Mouse (Mus musculus): ENCODE measurements around the gene Efcc1. TPM values are rescaled to one million over a fixed set of nuclear protein-coding genes. Genes with fewer than 3 reads are reported as not detected.

The Efcc1 gene
- total and polyA plus RNA-seq, 2 experiments, result 0.65 to 0.86 TPM

- Histone ChIP-seq H3K9ac (ENCODE audit: low read depth, low read length) (no peak overlapping the region), H3K79me2 (ENCODE audit: control insufficient read depth, insufficient read depth, low read length) (no peaks in the 10 kb centered on the region), H3K4me3 (ENCODE audit: insufficient read depth, low read depth, low read length) (no peak overlapping the region), H3K27me3 (ENCODE audit: control insufficient read depth, insufficient read depth, low read length) (no peaks in the 10 kb centered on the region), H3K27ac (replicated peaks; ENCODE audit: insufficient read depth, low read depth, low read length) (no peak overlapping the region), H3K36me3 (ENCODE audit: control insufficient read depth, insufficient read depth, low read length) (no peaks in the 10 kb centered on the region), H3K4me1 (ENCODE audit: control insufficient read depth, insufficient read depth, low read length) (no peaks in the 10 kb centered on the region)
- TF ChIP-seq CTCF (IDR thresholded peaks at IDR 0.05; ENCODE audit: low read depth, low read length), result no peak
- no peak for TF ChIP-seq POLR2A (IDR thresholded peaks at IDR 0.05; ENCODE audit: extremely low read depth, insufficient read depth, low read length)
- DNase-seq (ENCODE audit: extremely low read depth, low read depth, low spot score), result no peak
- WGBS, result 80% methylated on average over 1 of the region's 1 CpGs
Observed at GRCm38 (mm10) chr6:87776663-87777062, 46.0 kb downstream of the Efcc1 start.

- H3K27me3 ChIP-seq (ENCODE audit: control insufficient read depth, insufficient read depth, low read length), result no peaks in the 10 kb centered on the region
- no peaks in the 10 kb centered on the region for H3K79me2 ChIP-seq (ENCODE audit: control insufficient read depth, insufficient read depth, low read length)
- H3K36me3 ChIP-seq (ENCODE audit: control insufficient read depth, insufficient read depth, low read length), result no peaks in the 10 kb centered on the region
- TF ChIP-seq POLR2A (IDR thresholded peaks at IDR 0.05; ENCODE audit: extremely low read depth, insufficient read depth, low read length), result no peak
- no peak for TF ChIP-seq CTCF (IDR thresholded peaks at IDR 0.05; ENCODE audit: low read depth, low read length)
- no peaks in the 10 kb centered on the region for H3K4me1 ChIP-seq (ENCODE audit: control insufficient read depth, insufficient read depth, low read length)
- H3K9ac ChIP-seq (ENCODE audit: low read depth, low read length), result no peak within 1 kb of the TSS
- 71% methylated on average over 2 of the region's 2 CpGs for WGBS
- DNase-seq (ENCODE audit: extremely low read depth, low read depth, low spot score), result no peak
- H3K27ac ChIP-seq (replicated peaks; ENCODE audit: insufficient read depth, low read depth, low read length), result no peak within 1 kb of the TSS
- no peak within 1 kb of the TSS for H3K4me3 ChIP-seq (ENCODE audit: insufficient read depth, low read depth, low read length)
Observed at GRCm38 (mm10) chr6:87777842-87778241, 47.2 kb downstream of the Efcc1 start, which contains the start of gene Gp9. Gene Gp9, plus strand, starts transcription at chr6:87778072.

- H3K27ac ChIP-seq (replicated peaks; ENCODE audit: insufficient read depth, low read depth, low read length), result no peak overlapping the region
- 69% methylated on average over 11 of the region's 11 CpGs for WGBS
- H3K9ac ChIP-seq (ENCODE audit: low read depth, low read length), result no peak overlapping the region
- no peaks in the 10 kb centered on the region for H3K27me3 ChIP-seq (ENCODE audit: control insufficient read depth, insufficient read depth, low read length)
- no peaks in the 10 kb centered on the region for H3K4me1 ChIP-seq (ENCODE audit: control insufficient read depth, insufficient read depth, low read length)
- no peak for DNase-seq (ENCODE audit: extremely low read depth, low read depth, low spot score)
- no peak overlapping the region for H3K4me3 ChIP-seq (ENCODE audit: insufficient read depth, low read depth, low read length)
- H3K79me2 ChIP-seq (ENCODE audit: control insufficient read depth, insufficient read depth, low read length), result no peaks in the 10 kb centered on the region
- TF ChIP-seq POLR2A (IDR thresholded peaks at IDR 0.05; ENCODE audit: extremely low read depth, insufficient read depth, low read length) (no peak), CTCF (IDR thresholded peaks at IDR 0.05; ENCODE audit: low read depth, low read length) (no peak)
- H3K36me3 ChIP-seq (ENCODE audit: control insufficient read depth, insufficient read depth, low read length), result no peaks in the 10 kb centered on the region
Observed at GRCm38 (mm10) chr6:87778294-87779173, 47.9 kb downstream of the Efcc1 start.

- no peak overlapping the region for H3K4me3 ChIP-seq (ENCODE audit: insufficient read depth, low read depth, low read length)
- no peaks in the 10 kb centered on the region for H3K27me3 ChIP-seq (ENCODE audit: control insufficient read depth, insufficient read depth, low read length)
- H3K4me1 ChIP-seq (ENCODE audit: control insufficient read depth, insufficient read depth, low read length), result no peaks in the 10 kb centered on the region
- no peaks in the 10 kb centered on the region for H3K36me3 ChIP-seq (ENCODE audit: control insufficient read depth, insufficient read depth, low read length)
- no peaks in the 10 kb centered on the region for H3K79me2 ChIP-seq (ENCODE audit: control insufficient read depth, insufficient read depth, low read length)
- H3K9ac ChIP-seq (ENCODE audit: low read depth, low read length), result no peak overlapping the region
- WGBS, result 90% methylated on average over 11 of the region's 11 CpGs
- no peak for DNase-seq (ENCODE audit: extremely low read depth, low read depth, low spot score)
- TF ChIP-seq POLR2A (IDR thresholded peaks at IDR 0.05; ENCODE audit: extremely low read depth, insufficient read depth, low read length), result no peak
- peak; percentile 63 for TF ChIP-seq CTCF (IDR thresholded peaks at IDR 0.05; ENCODE audit: low read depth, low read length)
- H3K27ac ChIP-seq (replicated peaks; ENCODE audit: insufficient read depth, low read depth, low read length), result no peak overlapping the region
Observed at GRCm38 (mm10) chr6:87779174-87780165, 48.8 kb downstream of the Efcc1 start.

GRCm38 (mm10) chr6:87780546-87781301, 50.1 kb downstream of the Efcc1 start:
- WGBS, result 89% methylated on average over 10 of the region's 10 CpGs
- no peaks in the 10 kb centered on the region for H3K4me1 ChIP-seq (ENCODE audit: control insufficient read depth, insufficient read depth, low read length)

More at GRCm38 (mm10) chr6:87780546-87781301, 50.1 kb downstream of the Efcc1 start:
- Histone ChIP-seq H3K27me3 (ENCODE audit: control insufficient read depth, insufficient read depth, low read length) (no peaks in the 10 kb centered on the region), H3K9ac (ENCODE audit: low read depth, low read length) (no peak overlapping the region), H3K4me3 (ENCODE audit: insufficient read depth, low read depth, low read length) (no peak overlapping the region), H3K36me3 (ENCODE audit: control insufficient read depth, insufficient read depth, low read length) (no peaks in the 10 kb centered on the region), H3K79me2 (ENCODE audit: control insufficient read depth, insufficient read depth, low read length) (no peaks in the 10 kb centered on the region), H3K27ac (replicated peaks; ENCODE audit: insufficient read depth, low read depth, low read length) (no peak overlapping the region)
- no peak for TF ChIP-seq POLR2A (IDR thresholded peaks at IDR 0.05; ENCODE audit: extremely low read depth, insufficient read depth, low read length)
- DNase-seq (ENCODE audit: extremely low read depth, low read depth, low spot score), result no peak

All from liver, adult 2 months (tissue).